Mouse (Mus musculus) liver, embryonic 18 days (tissue): ENCODE measurements around the gene Tmem219. TPM values are rescaled to one million over a fixed set of nuclear protein-coding genes. Genes with fewer than 3 reads are reported as not detected.

Experiments used
- polyA plus RNA-seq: library from polyadenylated mRNA; depleted of rRNA; stranded (reverse); fragments of >200 nt; gene quantifications from 2 replicates; pipeline ENCODE4 v1.2.3, GENCODE M21; 2012; rRNA removed

Gene Tmem219
- polyA plus RNA-seq: 28.3 and 30.3 TPM in 2 replicates

DNA sequence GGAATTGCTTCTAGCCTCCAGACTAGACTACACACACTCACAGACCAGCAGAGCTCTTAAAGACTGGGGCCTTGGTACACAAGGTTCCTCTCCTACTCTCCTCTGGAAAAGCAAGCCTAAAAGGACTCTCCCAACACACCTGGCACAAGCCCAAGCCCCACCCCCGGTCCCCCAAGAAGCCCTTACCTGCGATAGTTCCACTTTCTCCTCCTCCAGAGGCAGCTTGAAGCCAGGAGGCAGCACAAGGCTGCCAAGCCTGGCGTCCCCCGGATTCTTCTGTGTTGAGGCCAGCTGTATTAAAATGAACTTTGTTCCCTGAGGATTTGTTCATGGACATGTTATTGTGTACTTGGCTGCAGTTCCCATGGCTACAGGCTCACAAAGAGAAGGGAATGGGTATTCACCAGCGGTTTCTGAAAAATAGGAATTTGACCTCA, at the start of gene Tmem219:
Gene Tmem219, minus strand, starts transcription at position 294 of the 437 bp plus-strand sequence.

GRCm38 (mm10) chr7:126949793-126950646, 27.3 kb upstream of the Tmem219 start, which contains the start of gene Sez6l2:
Gene Sez6l2 (plus strand): TSS chr7:126950563.

DNA sequence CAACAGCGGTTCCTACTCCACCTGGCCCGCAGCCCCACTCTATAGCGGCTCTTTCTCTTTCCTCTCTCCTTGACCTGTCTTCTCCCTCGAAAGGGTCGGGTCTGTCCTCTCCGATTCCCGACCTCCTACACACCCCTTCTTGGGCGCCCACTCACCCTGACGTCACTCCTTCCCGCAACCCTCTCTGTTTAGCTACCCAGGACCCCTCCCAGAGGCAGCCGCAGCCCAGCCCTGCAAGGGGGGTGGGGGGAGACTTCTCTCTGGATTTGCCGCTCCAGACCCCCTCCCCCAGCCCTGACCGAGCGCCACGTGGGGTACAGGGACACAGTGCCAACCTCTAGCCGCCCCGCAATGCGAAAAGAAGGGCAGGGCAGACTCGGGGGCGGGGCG, 26.7 kb upstream of the Tmem219 start, which contains the start of gene Asphd1:
Gene Asphd1, minus strand, starts transcription at position 180 of the 390 bp plus-strand sequence.

DNA sequence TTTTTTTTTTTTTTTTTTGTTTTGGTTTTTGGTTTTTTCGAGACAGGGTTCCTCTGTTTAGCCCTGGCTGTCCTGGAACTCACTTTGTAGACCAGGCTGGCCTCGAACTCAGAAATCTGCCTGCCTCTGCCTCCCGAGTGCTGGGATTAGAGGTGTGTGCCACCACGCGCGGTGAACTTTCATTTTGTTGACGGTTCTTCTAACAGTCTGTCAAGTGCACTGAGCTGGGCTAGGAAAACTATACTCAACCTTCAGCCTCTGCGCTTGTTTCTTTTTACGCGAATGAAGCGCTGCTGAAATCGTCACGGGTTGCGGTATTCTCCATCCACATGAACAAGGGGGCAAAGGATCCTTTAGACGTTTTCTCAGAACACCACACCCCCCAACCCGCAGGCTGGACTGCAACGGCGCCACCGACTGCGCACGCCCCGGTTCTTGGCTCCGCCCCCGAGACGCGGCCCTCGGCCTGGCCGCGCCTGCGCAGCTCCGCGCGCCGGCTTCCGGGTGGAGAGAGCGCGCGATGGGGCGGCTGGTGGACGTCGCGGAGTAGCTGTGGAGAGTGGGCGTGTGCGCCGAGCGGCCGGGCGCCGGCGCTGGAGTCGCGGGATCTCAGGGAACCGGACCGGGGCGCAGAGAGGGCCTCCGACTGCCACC, 5.8 kb upstream of the Tmem219 start, which contains the start of gene Kctd13:
Gene Kctd13, plus strand, starts transcription at position 496 of the 654 bp plus-strand sequence.

GRCm38 (mm10) chr7:126884286-126885164, 38.2 kb downstream of the Tmem219 start, which contains the start of gene Taok2:
Gene Taok2 (minus strand): TSS chr7:126884703.

GRCm38 (mm10) chr7:126862147-126862784, 60.5 kb downstream of the Tmem219 start, which contains the start of gene Ino80e:
Gene Ino80e (minus strand): TSS chr7:126862377.

DNA sequence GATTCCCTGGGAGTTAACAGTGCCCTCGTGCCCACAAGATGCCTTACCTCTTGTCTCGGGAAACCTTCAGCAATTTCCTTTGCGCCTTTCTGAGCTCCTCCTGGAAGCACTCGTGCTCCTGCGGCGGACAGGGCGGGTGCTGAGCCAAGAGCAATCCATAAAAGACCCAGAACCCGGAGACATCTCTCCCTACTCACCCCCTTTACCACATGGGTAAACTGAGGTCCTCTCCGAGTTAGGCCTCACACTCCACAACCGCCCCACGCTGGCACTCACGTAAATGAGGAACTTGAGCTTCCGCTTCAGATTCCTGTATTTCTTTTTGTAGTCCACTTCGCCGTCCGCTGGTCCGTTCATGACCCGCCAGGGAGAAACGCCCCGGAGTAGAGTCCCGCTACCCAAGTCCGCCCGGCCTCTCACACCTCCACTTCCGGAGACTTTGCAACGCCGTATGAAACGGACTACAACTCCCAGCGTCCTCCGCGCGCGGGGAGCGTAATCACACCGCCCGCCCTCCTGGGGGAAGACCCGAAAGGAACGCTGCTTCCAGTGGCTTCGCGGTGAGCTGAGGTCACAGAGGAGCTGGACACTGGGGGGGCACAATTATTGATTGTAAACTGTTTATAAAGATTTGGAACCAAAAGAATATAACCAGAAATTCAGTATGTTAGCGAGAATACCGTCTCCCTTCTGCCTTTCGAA, 61.1 kb downstream of the Tmem219 start, which contains the start of gene Hirip3:
Gene Hirip3, plus strand, starts transcription at position 544 of the 702 bp plus-strand sequence.

DNA sequence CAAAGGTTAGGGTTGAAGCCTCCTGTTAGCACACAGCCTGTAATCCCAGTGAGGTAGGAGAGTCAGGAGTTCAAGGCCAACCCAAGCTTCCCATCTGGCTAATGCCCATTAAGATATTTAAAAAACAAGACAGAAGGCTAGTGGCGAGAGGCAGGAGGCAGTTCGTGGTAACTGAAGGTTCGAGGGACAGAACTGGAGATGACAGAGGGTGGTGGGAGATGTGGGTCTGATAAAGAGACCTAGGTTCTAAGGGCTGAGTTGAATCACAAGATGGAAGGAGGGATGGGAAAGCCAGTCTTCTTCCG, 75.6 kb downstream of the Tmem219 start, which contains the start of gene Doc2a:
Gene Doc2a, plus strand, starts transcription at position 301 of the 305 bp plus-strand sequence.

Other genes starting within 250 kb of the Tmem219 start
- 166 and 169 TPM in 2 replicates for gene Sult1a1, start 246.5 kb downstream of the Tmem219 start, polyA plus RNA-seq
- gene Bola2, start 227.5 kb downstream of the Tmem219 start, polyA plus RNA-seq: 25.7 and 39.5 TPM in 2 replicates
- 5.9 and 7.2 TPM in 2 replicates for gene Slx1b, start 227.1 kb downstream of the Tmem219 start, polyA plus RNA-seq
- gene Coro1a, start 215.1 kb downstream of the Tmem219 start, polyA plus RNA-seq: 105 and 119 TPM in 2 replicates
- gene Mapk3, start 163.3 kb downstream of the Tmem219 start, polyA plus RNA-seq: 44.6 and 47.3 TPM in 2 replicates
- gene Gdpd3, start 156.6 kb downstream of the Tmem219 start, polyA plus RNA-seq: 3.1 and 4.0 TPM in 2 replicates
- 84.2 and 96.1 TPM in 2 replicates for gene Ypel3, start 146.0 kb downstream of the Tmem219 start, polyA plus RNA-seq
- gene Tbx6, start 141.4 kb downstream of the Tmem219 start, polyA plus RNA-seq: 1.6 TPM in 2 replicates
- gene Ppp4c, start 130.4 kb downstream of the Tmem219 start, polyA plus RNA-seq: 70.6 and 72.5 TPM in 2 replicates
- 0.75 and 1.6 TPM in 2 replicates for gene Fam57b, start 125.2 kb downstream of the Tmem219 start, polyA plus RNA-seq
- gene 4930451I11Rik, start 91.3 kb downstream of the Tmem219 start, polyA plus RNA-seq: not detected in 2 replicates
- gene Doc2a, start 75.5 kb downstream of the Tmem219 start, polyA plus RNA-seq: 0.04 TPM in 1 of 2 replicates, not detected in the other
- 17.7 and 24.2 TPM in 2 replicates for gene Hirip3, start 60.9 kb downstream of the Tmem219 start, polyA plus RNA-seq
- gene Ino80e, start 60.5 kb downstream of the Tmem219 start, polyA plus RNA-seq: 14.5 and 14.8 TPM in 2 replicates
- gene Taok2, start 38.2 kb downstream of the Tmem219 start, polyA plus RNA-seq: 18.4 and 21.2 TPM in 2 replicates
- gene Kctd13, start 6.0 kb upstream of the Tmem219 start, polyA plus RNA-seq: 3.4 and 4.0 TPM in 2 replicates
- gene Asphd1, start 26.7 kb upstream of the Tmem219 start, polyA plus RNA-seq: 0.02 TPM in 1 of 2 replicates, not detected in the other
- gene Sez6l2, start 27.6 kb upstream of the Tmem219 start, polyA plus RNA-seq: 0.23 and 0.40 TPM in 2 replicates
- gene Cdipt, start 53.0 kb upstream of the Tmem219 start, polyA plus RNA-seq: 38.9 and 41.3 TPM in 2 replicates
- gene Cdiptos, start 53.2 kb upstream of the Tmem219 start, polyA plus RNA-seq: 0.34 and 0.47 TPM in 2 replicates
- gene Mvp, start 91.7 kb upstream of the Tmem219 start, polyA plus RNA-seq: 7.8 and 7.9 TPM in 2 replicates
- 0.34 and 0.50 TPM in 2 replicates for gene Pagr1b, start 93.6 kb upstream of the Tmem219 start, polyA plus RNA-seq
- gene Pagr1a, start 94.4 kb upstream of the Tmem219 start, polyA plus RNA-seq: 4.9 and 5.2 TPM in 2 replicates
- 13.2 and 14.1 TPM in 2 replicates for gene Gm42742, start 98.2 kb upstream of the Tmem219 start, polyA plus RNA-seq
- 0.04 and 0.45 TPM in 2 replicates for gene Prrt2, start 98.3 kb upstream of the Tmem219 start, polyA plus RNA-seq
- 55.9 and 64.1 TPM in 2 replicates for gene Maz, start 104.1 kb upstream of the Tmem219 start, polyA plus RNA-seq
- gene Kif22, start 119.6 kb upstream of the Tmem219 start, polyA plus RNA-seq: 28.1 and 30.9 TPM in 2 replicates
- gene Zg16, start 164.4 kb upstream of the Tmem219 start, polyA plus RNA-seq: 0.16 and 0.40 TPM in 2 replicates
- 7.9 and 8.3 TPM in 2 replicates for gene AI467606, start 168.4 kb upstream of the Tmem219 start, polyA plus RNA-seq
- 117 and 124 TPM in 2 replicates for gene Qprt, start 199.3 kb upstream of the Tmem219 start, polyA plus RNA-seq
- 6.8 and 8.5 TPM in 2 replicates for gene Spn, start 214.9 kb upstream of the Tmem219 start, polyA plus RNA-seq